Mouse (Mus musculus) CD4-positive naive resting alpha-beta T cell, adult 57 days (primary cell): ENCODE data around the gene Atxn7. TPM values are rescaled to one million over a fixed set of nuclear protein-coding genes. Genes with fewer than 3 reads are reported as not detected.

ENCODE experiments used
- total RNA-seq: library from RNA; stranded (reverse); gene quantifications from one replicate; pipeline ENCODE4 v1.2.4, GENCODE M21; 2023

The Atxn7 gene
- 93.8 TPM for total RNA-seq

GRCm38 (mm10) chr14:13961401-13962112 is at the start of gene Atxn7, which contains the start of gene Thoc7:
Gene Atxn7, plus strand, starts transcription at chr14:13961440.
Gene Thoc7, minus strand, starts transcription at chr14:13961852.

GRCm38 (mm10) chr14:13914387-13915082 is 46.7 kb upstream of the Atxn7 start, which contains the start of gene Gm281:
Gene Gm281, minus strand, starts transcription at chr14:13914478.

GRCm38 (mm10) chr14:14120230-14121096 is 159.2 kb downstream of the Atxn7 start, which contains the start of gene Psmd6:
Gene Psmd6, minus strand, starts transcription at chr14:14120984.

Other genes with a start within 250 kb of the Atxn7 start
- gene Gm281, start 47.0 kb upstream of the Atxn7 start, total RNA-seq = not detected
- 80.8 TPM for gene Thoc7, start 412 bp downstream of the Atxn7 start, total RNA-seq
- 94.8 TPM for gene Psmd6, start 159.5 kb downstream of the Atxn7 start, total RNA-seq
- not detected for gene Olfr720, start 225.4 kb downstream of the Atxn7 start, total RNA-seq